13 mouse cellular contexts compared by ENCODE assay signal in the genomic region with DNA sequence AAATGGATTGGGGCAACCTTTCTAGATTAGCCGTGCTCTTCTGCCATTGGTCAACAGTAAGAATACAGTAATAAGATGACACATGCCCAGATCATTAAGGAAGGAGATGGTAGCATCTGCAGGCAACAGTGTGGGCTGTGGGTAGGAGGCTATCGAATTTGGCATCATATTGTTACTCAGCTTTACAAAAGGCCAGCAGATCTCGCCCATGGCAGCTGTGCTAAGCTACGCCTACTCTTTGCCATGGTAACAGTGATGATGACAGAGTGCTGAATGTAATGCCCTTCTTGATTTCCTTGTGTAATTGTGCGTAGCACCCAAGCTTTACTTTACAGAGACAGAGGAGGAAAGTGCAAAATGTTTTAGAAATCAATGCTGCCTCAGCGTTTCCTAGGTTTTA.
DNase-seq lines count a peak whose midpoint lies in the region; ATAC-seq lines count a peak whose summit lies in the region.
"Had no signal": no experiment of that assay in that cellular context is flagged by ENCODE, and none has a peak within 500 bp of the region (broad histone marks: within the 10 kb centered on the region; RNA-seq: fewer than 3 reads in every experiment).

No protein-coding gene starts in this region.

- peak; percentile 63 for ATAC-seq in neural tube, embryonic 11.5 days (ENCODE audit: insufficient read depth, low FRiP score, low TSS enrichment)

- 66% methylated on average over 6 of the region's 6 CpGs for WGBS in neural tube, embryonic 11.5 days

- H3K4me3 ChIP-seq in neural tube, embryonic 11.5 days (ENCODE audit: low read depth, low read length): no peak overlapping the region
- H3K4me3 ChIP-seq: gastrocnemius, adult 2 months; liver, embryonic 13.5 days; megakaryocyte, embryonic 14.5 days had no signal

- no peaks in the 10 kb centered on the region for H3K9me3 ChIP-seq in neural tube, embryonic 11.5 days (ENCODE audit: control insufficient read depth, low read length)
- H3K9me3 ChIP-seq: liver, embryonic 13.5 days; megakaryocyte, embryonic 14.5 days had no signal

- H3K36me3 ChIP-seq in neural tube, embryonic 11.5 days (ENCODE audit: control insufficient read depth, insufficient read depth, low read length): no peaks in the 10 kb centered on the region

- no peak overlapping the region for H3K9ac ChIP-seq in neural tube, embryonic 11.5 days (ENCODE audit: low read length)
- H3K9ac ChIP-seq: liver, embryonic 13.5 days had no signal

- DNase-seq in neural tube, embryonic 11.5 days (ENCODE audit: low spot score): peak; percentile 49
- no peak for DNase-seq in neural tube, embryonic 10.5 days (ENCODE audit: extremely low spot score, low spot score)
- peak; percentile 79 for DNase-seq in gonadal fat pad, adult 2 months (ENCODE audit: low read depth)
- peak; percentile 51 to 67 for DNase-seq in left cerebral cortex, adult 9 months (ENCODE audit: low spot score in 2 of 2)
- peak; percentile 20 for DNase-seq in right cerebral cortex, postnatal 25 days
- DNase-seq in urinary bladder, postnatal 25 days (ENCODE audit: low spot score): no peak
- no peak for DNase-seq in Muller cell, postnatal 12 days (ENCODE audit: inconsistent ontology term)
- DNase-seq in liver: no peak
- DNase-seq: adrenal gland, adult 2 months; cerebellum, postnatal 36 days; gastrocnemius, adult 2 months; liver, embryonic 13.5 days had no signal

- no peaks in the 10 kb centered on the region for H3K27me3 ChIP-seq in neural tube, embryonic 11.5 days (ENCODE audit: control insufficient read depth, insufficient read depth, low read length)
- H3K27me3 ChIP-seq: liver, embryonic 13.5 days; megakaryocyte, embryonic 14.5 days had no signal

- H3K4me1 ChIP-seq in neural tube, embryonic 11.5 days (ENCODE audit: control insufficient read depth, insufficient read depth, low read length): no peaks in the 10 kb centered on the region

- H3K4me2 ChIP-seq in neural tube, embryonic 11.5 days (ENCODE audit: low read depth): no peak overlapping the region
- H3K4me2 ChIP-seq: liver, embryonic 13.5 days had no signal

- H3K27ac ChIP-seq in neural tube, embryonic 11.5 days (ENCODE audit: low read depth, low read length): no peak overlapping the region
- H3K27ac ChIP-seq: gastrocnemius, adult 2 months; liver, embryonic 13.5 days had no signal

Comparison
In these comparisons a context has a peak if more than half of its experiments do, and no peak if none do; other contexts are left out.
1. DNase-seq: peak in neural tube, embryonic 11.5 days (single experiment), gonadal fat pad, adult 2 months (single experiment), left cerebral cortex, adult 9 months (2 of 2) and right cerebral cortex, postnatal 25 days (single experiment); none in neural tube, embryonic 10.5 days (single experiment), urinary bladder, postnatal 25 days (single experiment), Muller cell, postnatal 12 days (single experiment) and liver (single experiment).